Comparison of ENCODE assay signal across 11 mouse cellular contexts in genomic region chr2:155552949-155553354, GRCm38 (mm10). TPM values are rescaled to one million over a fixed set of nuclear protein-coding genes. Genes with fewer than 3 reads are reported as not detected.
DNase-seq lines count a peak whose midpoint lies in the region; ATAC-seq lines count a peak whose summit lies in the region.
"Had no signal": no experiment of that assay in that cellular context is flagged by ENCODE, and none has a peak within 500 bp of the region (broad histone marks: within the 10 kb centered on the region; RNA-seq: fewer than 3 reads in every experiment).

No protein-coding gene starts in this region.

- H3K9me3 ChIP-seq in forebrain, embryonic 10.5 days = no peaks in the 10 kb centered on the region
- H3K9me3 ChIP-seq in hindbrain, embryonic 16.5 days (ENCODE audit: control insufficient read depth, low read length) = no peaks in the 10 kb centered on the region
- H3K9me3 ChIP-seq: megakaryocyte, embryonic 14.5 days; neural tube, embryonic 13.5 days had no signal

- H3K4me3 ChIP-seq in forebrain, embryonic 10.5 days = no peak overlapping the region
- no peak overlapping the region for H3K4me3 ChIP-seq in hindbrain, embryonic 16.5 days (ENCODE audit: low read length)
- H3K4me3 ChIP-seq: megakaryocyte, embryonic 14.5 days; neural tube, embryonic 13.5 days had no signal

- ATAC-seq in neutrophil, adult 5-6 weeks (ENCODE audit: extremely low read depth, insufficient number of reproducible peaks, low FRiP score, poor library complexity, severe bottlenecking) = peak; percentile 46; the same call in 1 of the 2 replicates
- no peak for ATAC-seq in hindbrain, embryonic 16.5 days

- H3K36me3 ChIP-seq in forebrain, embryonic 10.5 days (replicated peaks) = no peaks in the 10 kb centered on the region
- no peaks in the 10 kb centered on the region for H3K36me3 ChIP-seq in hindbrain, embryonic 16.5 days (ENCODE audit: control insufficient read depth, insufficient read depth, low read length)

- H3K27me3 ChIP-seq in forebrain, embryonic 10.5 days (ENCODE audit: poor library complexity, severe bottlenecking) = no peaks in the 10 kb centered on the region
- H3K27me3 ChIP-seq in hindbrain, embryonic 16.5 days (replicated peaks; ENCODE audit: control insufficient read depth, insufficient read depth, low read length) = no peaks in the 10 kb centered on the region
- H3K27me3 ChIP-seq: megakaryocyte, embryonic 14.5 days; neural tube, embryonic 13.5 days had no signal

- H3K4me2 ChIP-seq in hindbrain, embryonic 16.5 days (ENCODE audit: low read length) = no peak overlapping the region
- H3K4me2 ChIP-seq: hindbrain, embryonic 14.5 days; neural tube, embryonic 13.5 days had no signal

- no peaks in the 10 kb centered on the region for H3K4me1 ChIP-seq in forebrain, embryonic 10.5 days
- H3K4me1 ChIP-seq in hindbrain, embryonic 16.5 days (ENCODE audit: control insufficient read depth, insufficient read depth, low read depth, low read length) = no peaks in the 10 kb centered on the region
- H3K4me1 ChIP-seq: neural tube, embryonic 13.5 days had no signal

- H3K9ac ChIP-seq in hindbrain, embryonic 16.5 days (ENCODE audit: low read depth, low read length) = no peak overlapping the region
- H3K9ac ChIP-seq: hindbrain, embryonic 14.5 days; neural tube, embryonic 13.5 days had no signal

- DNase-seq in 416B (ENCODE audit: low read depth) (peak; percentile 80), NIH3T3 (ENCODE audit: low read depth) (peak; percentile 14)
- DNase-seq in large intestine, adult 2 months (ENCODE audit: low read depth, low spot score) = peak; percentile 78
- DNase-seq in adrenal gland, adult (ENCODE audit: inconsistent age in 2 of 2, low spot score in 1 of 2) = no peak
- DNase-seq in urinary bladder, postnatal 4 days (ENCODE audit: low spot score in 2 of 2) = no peak
- DNase-seq in forebrain, embryonic 10.5 days (ENCODE audit: extremely low spot score, low spot score) = no peak

- no peak overlapping the region for H3K27ac ChIP-seq in forebrain, embryonic 10.5 days
- no peak overlapping the region for H3K27ac ChIP-seq in hindbrain, embryonic 16.5 days (ENCODE audit: low read depth, low read length)
- H3K27ac ChIP-seq: hindbrain, embryonic 14.5 days; neural tube, embryonic 13.5 days had no signal

RNA-seq across cellular contexts. Expression of gene Ggt7, which starts 34.9 kb away (rescaled TPM):
- 4.6 and 6.0 TPM in 2 replicates for polyA plus RNA-seq in large intestine, adult 2 months (2012; rRNA removed)
- total RNA-seq in neutrophil, adult 5-6 weeks (2017) = not detected in 2 replicates
- polyA plus RNA-seq in forebrain, embryonic 10.5 days (2016; fragmentation: Nextera tagmentation; extraction: Ambion mirVana) = 9.8 and 10.9 TPM in 2 replicates
- 89.4 and 89.9 TPM in 2 replicates for polyA plus RNA-seq in hindbrain, embryonic 16.5 days (2015; fragmentation: Nextera tagmentation; extraction: Ambion mirVana)

RNA-seq across cellular contexts. Expression of gene Acss2, which starts 35.2 kb away (rescaled TPM):
- 23.4 and 32.2 TPM in 2 replicates for polyA plus RNA-seq in large intestine, adult 2 months (2012; rRNA removed)
- total RNA-seq in neutrophil, adult 5-6 weeks (2017) = 24.4 and 25.8 TPM in 2 replicates
- 13.1 and 14.3 TPM in 2 replicates for polyA plus RNA-seq in forebrain, embryonic 10.5 days (2016; fragmentation: Nextera tagmentation; extraction: Ambion mirVana)
- 28.4 and 29.3 TPM in 2 replicates for polyA plus RNA-seq in hindbrain, embryonic 16.5 days (2015; fragmentation: Nextera tagmentation; extraction: Ambion mirVana)

RNA-seq across cellular contexts. Expression of gene Gss, which starts 39.7 kb away (rescaled TPM):
- polyA plus RNA-seq in large intestine, adult 2 months (2012; rRNA removed) = 76.2 and 123 TPM in 2 replicates
- total RNA-seq in neutrophil, adult 5-6 weeks (2017) = 10.9 and 13.5 TPM in 2 replicates
- 22.6 and 24.2 TPM in 2 replicates for polyA plus RNA-seq in forebrain, embryonic 10.5 days (2016; fragmentation: Nextera tagmentation; extraction: Ambion mirVana)
- polyA plus RNA-seq in hindbrain, embryonic 16.5 days (2015; fragmentation: Nextera tagmentation; extraction: Ambion mirVana) = 15.7 and 17.5 TPM in 2 replicates

RNA-seq across cellular contexts. Expression of gene Myh7b, which starts 58.1 kb away (rescaled TPM):
- polyA plus RNA-seq in large intestine, adult 2 months (2012; rRNA removed) = 0.11 and 0.12 TPM in 2 replicates
- not detected in 2 replicates for total RNA-seq in neutrophil, adult 5-6 weeks (2017)
- 0.67 and 0.73 TPM in 2 replicates for polyA plus RNA-seq in forebrain, embryonic 10.5 days (2016; fragmentation: Nextera tagmentation; extraction: Ambion mirVana)
- polyA plus RNA-seq in hindbrain, embryonic 16.5 days (2015; fragmentation: Nextera tagmentation; extraction: Ambion mirVana) = 0.77 and 1.7 TPM in 2 replicates

Comparison
In these comparisons a context has a peak if more than half of its experiments do, and no peak if none do; other contexts are left out.
1. DNase-seq: peak in 416B (single experiment), NIH3T3 (single experiment) and large intestine, adult 2 months (single experiment); none in adrenal gland, adult (0 of 2), urinary bladder, postnatal 4 days (0 of 2) and forebrain, embryonic 10.5 days (single experiment).